Mouse (Mus musculus) heart, adult 9 months (tissue): ENCODE measurements around the gene Ttll9.

ENCODE experiments used
- DNase-seq, 2 experiments: peaks; one replicate each; pipeline ENCODE4 v3.0.0; 2022; ENCODE audit warnings: low spot score in 2 of 2

Ttll9 gene

DNA sequence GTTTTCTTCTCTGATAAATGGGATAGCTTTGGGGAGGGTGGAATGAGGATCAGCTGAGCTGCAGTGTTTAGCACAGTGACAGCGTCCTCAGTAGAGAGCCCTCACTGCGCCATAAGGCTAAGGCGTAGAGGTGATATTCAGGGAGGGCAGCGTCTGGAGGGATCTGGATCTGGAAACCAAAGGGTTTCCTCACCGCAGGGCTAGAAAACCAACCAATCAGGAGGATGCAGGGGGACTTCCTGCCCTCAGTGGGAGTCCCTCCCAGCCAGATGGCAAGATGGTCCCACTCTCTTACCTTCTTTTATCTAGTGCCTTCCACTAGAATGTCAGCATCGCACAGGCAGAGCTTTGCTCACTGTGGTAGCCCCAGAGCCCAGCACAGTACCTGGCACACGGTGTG is 20.5 kb upstream of the Ttll9 start:
- no peak for DNase-seq

GRCm38 (mm10) chr2:152942898-152943515 is 19.3 kb upstream of the Ttll9 start:
- no peak for DNase-seq

DNA sequence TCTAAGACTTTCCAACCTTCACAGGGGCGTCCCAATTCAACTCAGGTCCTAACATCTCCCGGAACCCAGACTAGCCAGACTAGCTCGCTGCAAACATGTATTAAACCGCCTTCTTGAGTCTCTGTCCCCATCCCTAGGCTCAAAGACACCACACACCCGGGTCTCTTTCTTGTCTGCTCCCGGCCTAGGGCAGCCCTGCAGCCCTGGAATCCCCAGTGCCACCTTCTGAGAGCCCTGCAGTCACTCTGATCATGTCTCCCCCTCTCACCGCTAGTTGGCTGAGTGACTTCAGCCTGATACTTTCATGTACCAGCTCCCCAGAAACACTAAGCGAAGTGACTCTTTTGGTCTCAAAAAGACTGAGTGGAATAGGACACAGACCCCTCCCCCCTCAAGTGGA is 18.7 kb upstream of the Ttll9 start:
- no peak for DNase-seq

- DNase-seq, result no peak
These were observed 18.3 kb upstream of the Ttll9 start for GRCm38 (mm10) chr2:152944013-152944412.

GRCm38 (mm10) chr2:152947098-152947497 is 15.2 kb upstream of the Ttll9 start:
- no peak for DNase-seq

DNA sequence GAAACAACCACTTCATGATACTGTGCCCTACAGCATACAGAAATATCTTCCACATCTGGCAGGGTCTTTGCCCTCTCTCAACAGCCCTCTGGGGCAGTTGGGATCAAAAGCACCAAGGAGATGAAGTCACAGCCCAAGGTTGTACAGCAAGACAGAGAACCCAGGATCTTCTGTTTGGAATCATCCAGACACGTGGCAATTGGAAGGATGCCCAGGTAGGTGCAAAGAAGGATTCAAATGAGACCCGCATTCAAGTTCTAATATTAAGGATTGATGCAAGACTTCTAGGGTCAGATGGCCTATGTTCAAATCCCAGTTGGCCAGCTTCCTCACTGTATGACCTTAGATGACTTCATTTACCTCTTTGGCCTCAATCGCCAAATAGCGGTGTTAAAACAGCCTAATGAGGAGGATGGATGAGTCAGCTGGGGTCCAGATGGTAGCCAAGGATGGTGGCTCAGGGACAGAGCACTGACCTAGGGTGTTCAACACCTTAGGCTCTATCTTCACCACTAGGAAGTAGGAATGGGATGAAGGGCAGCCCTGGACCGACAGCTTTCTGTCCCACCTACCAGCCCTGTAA is 13.8 kb upstream of the Ttll9 start:
- DNase-seq, result no peak

- DNase-seq, result no peak
These were observed 11.8 kb upstream of the Ttll9 start for GRCm38 (mm10) chr2:152950358-152951064.

DNA sequence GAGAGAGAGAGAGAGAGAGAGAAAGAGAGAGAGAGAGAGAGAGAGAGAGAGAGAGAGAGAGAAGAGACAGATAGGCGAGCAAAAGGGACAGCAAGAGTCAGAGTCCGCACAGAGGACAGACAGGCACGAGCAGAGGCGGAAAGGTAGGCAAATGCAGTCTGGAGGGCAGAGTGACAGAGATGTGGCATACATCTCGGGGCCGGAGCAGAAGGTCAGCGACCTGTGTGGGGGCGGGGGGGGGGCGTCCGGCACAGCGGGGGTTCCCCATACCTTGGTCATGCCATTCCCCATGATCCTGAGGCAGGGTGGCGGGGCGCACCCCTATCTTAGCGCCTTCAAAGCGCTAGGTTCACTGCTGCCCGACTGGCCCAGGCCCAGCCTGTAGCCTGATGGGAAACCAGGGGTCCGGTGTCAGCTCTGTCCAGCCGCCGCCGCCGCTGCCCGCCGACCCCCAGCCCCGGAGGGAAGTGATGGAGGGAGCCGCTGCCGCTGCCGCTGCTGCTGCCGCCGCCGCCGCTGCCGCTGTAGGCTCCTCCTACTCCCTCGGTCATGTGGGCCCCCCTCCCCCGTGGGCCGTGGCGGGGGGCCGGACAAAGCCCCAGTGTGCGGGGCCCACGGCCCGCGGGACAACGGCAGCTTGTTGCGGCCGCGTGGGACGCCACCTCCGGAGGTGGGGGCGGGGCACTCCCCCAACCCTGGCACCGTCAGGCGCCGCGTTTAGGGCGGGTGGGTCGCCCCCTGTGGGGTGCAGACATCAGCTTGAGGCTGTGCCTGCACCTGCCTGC is 11.0 kb upstream of the Ttll9 start, which contains the start of gene Dusp15:
TSS of gene Dusp15 (minus strand) at position 634 of the 785 bp plus-strand sequence.
- no peak for DNase-seq

DNA sequence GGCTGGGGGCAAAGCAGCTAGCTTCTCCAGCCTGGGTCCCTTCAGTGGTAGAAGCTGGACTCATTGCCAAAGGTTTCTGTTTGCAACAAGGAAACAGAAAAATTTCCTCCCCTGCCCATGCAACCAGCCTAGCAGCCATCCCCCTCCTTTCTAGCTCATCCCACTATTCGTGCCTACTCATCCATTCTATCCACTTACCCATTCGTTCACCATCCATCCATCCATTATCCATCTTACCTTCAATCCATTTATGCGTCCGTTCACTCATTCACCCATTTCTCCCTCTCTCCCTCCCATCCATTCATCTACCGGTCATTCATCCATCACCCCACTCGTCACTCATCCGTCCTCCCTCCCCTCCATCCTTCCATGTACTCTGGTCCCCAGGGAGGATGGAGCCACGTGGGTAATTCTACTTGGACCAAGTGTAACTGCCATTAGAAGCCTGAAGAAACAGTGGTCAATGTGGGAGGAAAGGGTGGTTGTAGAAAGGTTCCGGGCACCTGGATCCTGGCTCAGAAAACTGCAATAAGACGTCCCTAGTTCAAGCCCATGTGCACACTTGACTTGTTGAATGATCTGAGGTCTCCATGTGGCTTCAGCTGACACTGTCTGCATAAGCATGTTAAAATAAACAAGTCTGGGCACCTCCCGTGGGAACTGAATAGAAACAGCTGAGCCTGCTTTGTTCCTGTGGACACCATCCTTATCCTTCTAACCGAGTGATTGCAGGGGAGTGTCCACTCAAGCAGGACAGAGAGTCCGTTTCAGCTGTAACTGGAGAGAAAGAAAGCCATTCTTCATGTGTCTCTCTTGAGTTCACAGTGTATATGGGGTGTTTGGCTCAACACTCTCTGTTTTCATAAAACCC is 10.2 kb upstream of the Ttll9 start:
- no peak for DNase-seq

DNA sequence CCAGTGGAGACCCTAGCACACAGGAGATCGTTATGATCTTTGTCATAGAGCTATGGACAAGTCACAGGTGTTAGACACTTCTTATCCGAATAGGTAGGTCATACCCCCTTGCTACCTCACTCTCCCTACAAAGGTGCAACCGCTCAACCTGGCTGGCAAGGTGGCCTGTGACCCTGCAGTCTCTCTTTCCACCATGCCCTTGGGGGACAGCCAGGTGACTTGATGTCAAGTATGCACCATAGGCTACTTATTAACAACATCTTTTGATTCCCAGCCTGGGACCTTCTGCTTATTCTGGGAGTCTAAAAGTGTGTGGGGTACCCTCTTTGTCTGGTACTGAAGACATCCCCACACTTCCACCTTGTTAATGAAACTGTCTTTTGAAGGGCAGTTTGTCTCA is 4.2 kb upstream of the Ttll9 start:
- no peak for DNase-seq

GRCm38 (mm10) chr2:152965555-152965954 is 3.3 kb downstream of the Ttll9 start:
- no peak for DNase-seq

GRCm38 (mm10) chr2:152976991-152977390 is 14.7 kb downstream of the Ttll9 start:
- no peak for DNase-seq

DNA sequence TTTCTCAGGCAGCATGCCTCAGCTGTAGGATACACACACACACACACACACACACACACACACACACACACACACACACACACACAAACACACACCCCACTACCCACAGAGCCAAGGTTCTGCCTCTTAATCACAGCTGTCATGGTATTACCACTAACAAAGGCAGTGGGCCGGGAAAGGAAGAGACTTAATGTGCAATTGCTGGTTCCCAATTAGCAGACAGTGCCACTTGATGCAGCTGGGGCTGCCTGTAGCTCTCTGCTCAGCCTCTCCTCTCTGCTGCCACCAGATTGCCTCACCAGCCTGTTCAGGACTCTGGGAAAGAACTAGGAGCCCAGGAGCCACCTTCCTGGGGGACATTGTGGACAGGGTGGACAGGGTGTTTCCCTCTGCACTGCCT is 23.3 kb downstream of the Ttll9 start:
- no peak for DNase-seq

DNA sequence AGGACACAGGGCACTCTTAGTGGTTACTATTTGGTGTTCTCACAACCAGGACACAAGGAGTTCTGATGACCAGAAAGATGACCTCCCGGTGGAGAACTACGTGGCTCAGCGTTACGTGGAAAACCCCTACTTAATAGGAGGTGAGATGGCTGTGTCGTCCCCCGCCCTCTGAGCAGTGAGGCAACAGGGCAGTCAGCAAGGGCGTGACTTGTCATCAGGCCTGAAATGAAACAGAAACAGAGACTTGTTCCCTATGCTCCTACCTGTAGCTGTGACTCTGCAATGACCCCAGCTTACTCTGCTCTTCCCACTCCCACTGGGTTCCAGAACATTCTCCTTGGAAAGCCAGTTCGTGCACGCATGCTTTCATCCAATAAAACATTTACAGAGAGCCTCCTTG is 29.2 kb downstream of the Ttll9 start:
- no peak for DNase-seq

GRCm38 (mm10) chr2:152997046-152997445 is 34.8 kb downstream of the Ttll9 start:
- no peak for DNase-seq

DNA sequence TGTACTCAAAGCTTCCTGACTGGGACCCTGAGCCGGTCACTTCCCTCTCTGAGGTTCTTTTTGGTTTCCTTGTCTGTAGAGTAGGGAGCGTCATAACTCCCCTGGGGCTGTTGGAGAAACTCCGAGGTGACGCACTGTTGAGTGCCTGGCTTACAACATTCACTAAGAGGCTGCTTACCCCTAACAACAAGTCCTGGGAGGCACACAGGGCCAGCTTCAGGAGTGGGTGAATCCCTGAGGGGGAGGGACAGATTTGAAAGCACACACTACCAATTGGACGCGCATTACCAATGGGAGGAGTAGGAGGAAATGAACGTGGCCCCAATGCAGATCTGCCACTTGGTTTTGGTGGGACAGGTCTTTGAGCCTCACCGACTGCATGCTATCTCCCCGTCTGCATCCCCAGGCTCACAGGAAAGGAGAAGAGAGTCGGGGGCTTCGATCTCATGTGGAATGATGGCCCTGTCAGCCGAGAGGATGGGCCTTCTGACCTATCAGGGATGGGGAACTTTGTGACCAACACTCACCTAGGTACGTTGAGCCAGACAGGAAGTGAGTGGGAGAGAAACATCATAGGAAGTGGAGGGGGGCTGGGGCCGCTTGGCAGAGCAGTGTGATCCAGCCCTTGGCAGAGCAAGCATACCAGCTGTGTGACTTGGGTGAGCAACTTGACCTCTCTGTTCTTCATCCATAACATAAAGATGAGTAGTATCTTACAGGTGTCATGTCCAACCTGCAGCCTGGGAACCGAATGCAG is 40.4 kb downstream of the Ttll9 start:
- no peak for DNase-seq

DNA sequence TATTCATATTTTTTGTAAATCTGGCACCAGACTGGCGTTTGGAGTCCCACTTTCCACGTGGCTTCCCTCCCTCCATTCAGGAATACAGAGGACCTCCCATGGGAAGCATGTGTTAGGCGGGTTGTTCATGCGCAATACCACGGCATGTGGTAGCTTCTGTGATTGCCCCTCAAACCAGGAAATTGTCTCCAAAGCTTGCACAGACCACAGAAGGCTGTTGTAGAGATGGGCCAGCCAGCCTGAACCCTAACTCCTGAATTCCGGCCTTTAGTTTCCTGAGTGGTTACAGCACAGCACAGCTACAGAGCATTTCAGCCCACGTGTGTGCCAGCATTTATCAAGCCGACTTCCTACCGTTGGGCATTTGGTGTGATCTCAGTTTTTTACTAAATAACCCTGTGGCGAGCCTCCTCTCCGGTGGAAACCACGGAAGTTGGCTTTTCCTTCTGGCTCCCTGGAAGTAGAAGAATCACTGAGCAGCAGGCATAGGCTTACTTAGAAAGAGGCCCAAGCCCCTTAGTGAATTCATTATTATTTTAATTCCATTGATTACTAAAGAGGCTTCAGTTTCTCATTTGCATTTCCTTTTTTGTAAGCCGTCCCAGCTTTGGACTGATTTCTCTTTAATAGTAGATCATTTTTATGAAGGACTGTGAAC is 41.5 kb downstream of the Ttll9 start:
- no peak for DNase-seq

DNA sequence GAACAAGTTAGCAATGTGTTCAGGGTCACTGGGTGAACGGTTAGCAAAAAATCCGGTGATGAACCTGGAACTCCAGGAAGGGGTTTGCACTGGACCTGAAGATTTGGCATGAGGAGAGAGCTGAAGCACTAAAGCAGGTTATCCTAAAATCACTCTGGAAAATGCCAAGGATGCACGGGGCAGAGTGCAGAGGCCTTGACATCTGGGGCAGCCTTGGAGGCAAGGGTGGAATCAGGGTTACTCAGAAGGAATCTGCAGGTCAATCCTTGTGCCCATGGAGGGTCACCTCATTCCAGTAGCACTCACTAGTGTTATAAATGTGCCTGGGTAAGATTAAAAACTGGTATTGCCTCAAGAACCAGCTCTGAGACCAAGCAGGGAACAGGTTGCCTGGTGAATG is 43.7 kb downstream of the Ttll9 start:
- no peak for DNase-seq

DNA sequence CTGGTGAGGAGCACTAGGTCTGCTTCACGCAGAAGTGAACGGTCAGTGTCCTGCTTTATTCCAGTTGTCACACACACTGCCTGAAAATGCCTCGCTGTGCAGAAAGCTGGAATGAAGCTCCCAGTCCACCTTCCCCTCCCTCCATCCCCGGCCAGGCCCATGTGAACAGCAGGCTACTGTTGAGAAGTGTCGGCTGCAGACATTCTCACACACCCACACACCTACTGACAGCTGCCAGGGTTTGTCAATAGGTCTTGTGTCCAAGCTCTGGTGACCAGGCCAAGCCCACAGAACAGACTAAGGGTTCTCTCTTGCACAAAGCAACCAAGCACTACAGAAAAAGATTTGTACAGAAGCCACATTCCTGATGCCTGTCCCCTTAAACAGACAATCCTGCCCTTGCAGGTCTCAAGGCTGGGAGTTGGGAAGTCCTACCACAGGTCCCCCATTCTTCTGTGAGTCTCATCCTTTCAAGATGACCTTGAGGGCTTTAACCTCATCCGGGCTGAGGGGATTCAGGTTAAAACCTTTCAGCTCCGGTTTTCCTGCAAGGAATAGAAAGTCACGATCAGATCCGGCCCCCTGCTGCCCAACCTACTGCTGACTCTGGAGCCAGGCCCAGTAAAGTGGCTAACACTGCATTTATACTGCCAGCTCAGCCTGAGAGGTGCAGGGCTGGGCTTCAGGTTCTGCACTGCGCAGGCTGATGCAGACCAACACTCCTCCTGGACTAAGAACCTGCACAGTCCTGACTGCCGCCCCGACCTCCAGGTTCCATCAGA is 47.1 kb downstream of the Ttll9 start:
- DNase-seq, result no peak
